Mouse (Mus musculus) embryonic facial prominence, embryonic 10.5 days (tissue): ENCODE data around the gene Cadps. TPM values are rescaled to one million over a fixed set of nuclear protein-coding genes. Genes with fewer than 3 reads are reported as not detected.

Experiments used
- DNase-seq: peaks from one replicate; pipeline ENCODE4 v3.0.0-alpha.2; 2017; ENCODE audit warnings: low spot score
- H3K27ac ChIP-seq: fragments of 300-500 bp; sonication (generic); replicated peaks from 2 replicates; pipeline ENCODE4 v1.5.1; 2016; ENCODE audit warnings: mild to moderate bottlenecking
- H3K27me3 ChIP-seq: fragments of 300-500 bp; sonication (generic); replicated peaks from 2 replicates; pipeline ENCODE4 v1.6.1; 2016; ENCODE audit warnings: low read depth, mild to moderate bottlenecking; ENCODE audit not compliant: poor library complexity, severe bottlenecking
- H3K36me3 ChIP-seq: fragments of 300-500 bp; sonication (generic); replicated peaks from 2 replicates; pipeline ENCODE4 v1.6.1; 2016; ENCODE audit warnings: mild to moderate bottlenecking, moderate library complexity
- H3K4me1 ChIP-seq: fragments of 300-500 bp; sonication (generic); 2 replicates; pipeline ENCODE4 v1.6.1; 2016
- H3K4me3 ChIP-seq: fragments of 300-500 bp; sonication (generic); 2 replicates; pipeline ENCODE4 v1.5.1; 2016; ENCODE audit warnings: mild to moderate bottlenecking, moderate library complexity
- H3K9me3 ChIP-seq: fragments of 300-500 bp; sonication (generic); 2 replicates; pipeline ENCODE4 v1.6.1; 2016; ENCODE audit warnings: mild to moderate bottlenecking
- WGBS: fragments of 180-500 bp; shearing (Covaris S2); methylation state at CpG from one replicate; pipeline ENCODE4 v1.1.7; 2016; 5-methylcytosine and 5-hydroxymethylcytosine counted together
- polyA plus RNA-seq: library from polyadenylated mRNA; unstranded; fragments of >200 nt; fragmentation: Nextera tagmentation; extraction: Ambion mirVana; gene quantifications from 2 replicates; pipeline ENCODE4 v1.2.1, GENCODE M21; 2016

The Cadps gene
- polyA plus RNA-seq, 1 experiment from 2014 or later = 2.6 TPM

GRCm38 (mm10) chr14:12529961-12530542 lies 292.8 kb downstream of the Cadps start:
- 12% methylated on average over 11 of the region's 11 CpGs for WGBS
- Histone ChIP-seq H3K4me3 (no peak overlapping the region), H3K9me3 (no peaks in the 10 kb centered on the region), H3K36me3 (no peaks in the 10 kb centered on the region), H3K27me3 (peaks cover 20% of the 10 kb centered on the region), H3K4me1 (no peaks in the 10 kb centered on the region), H3K27ac (no peak overlapping the region)
- peak; percentile 77 for DNase-seq

GRCm38 (mm10) chr14:12527296-12527695 lies 295.6 kb downstream of the Cadps start:
- no peaks in the 10 kb centered on the region for H3K36me3 ChIP-seq
- DNase-seq = no peak
- no peak overlapping the region for H3K27ac ChIP-seq
- WGBS = 83% methylated on average over 5 of the region's 5 CpGs
- no peaks in the 10 kb centered on the region for H3K9me3 ChIP-seq
- H3K4me1 ChIP-seq = no peaks in the 10 kb centered on the region
- peaks cover 20% of the 10 kb centered on the region for H3K27me3 ChIP-seq
- H3K4me3 ChIP-seq = no peak overlapping the region

- Histone ChIP-seq H3K4me1 (no peaks in the 10 kb centered on the region), H3K4me3 (no peak overlapping the region), H3K27ac (no peak overlapping the region), H3K9me3 (no peaks in the 10 kb centered on the region), H3K27me3 (no peaks in the 10 kb centered on the region), H3K36me3 (no peaks in the 10 kb centered on the region)
- 87% methylated on average over 7 of the region's 7 CpGs for WGBS
- no peak for DNase-seq
These were observed 315.9 kb downstream of the Cadps start for GRCm38 (mm10) chr14:12507018-12507417.

GRCm38 (mm10) chr14:12504191-12504947 lies 318.5 kb downstream of the Cadps start:
- DNase-seq = no peak
- no peaks in the 10 kb centered on the region for H3K27me3 ChIP-seq
- no peaks in the 10 kb centered on the region for H3K36me3 ChIP-seq
- H3K27ac ChIP-seq = no peak overlapping the region
- no peaks in the 10 kb centered on the region for H3K9me3 ChIP-seq
- 86% methylated on average over 12 of the region's 12 CpGs for WGBS
- H3K4me3 ChIP-seq = no peak overlapping the region
- H3K4me1 ChIP-seq = no peaks in the 10 kb centered on the region

- 0 out of 2 replicates have a peak, but pooled peaks cover 4% of the 10 kb centered on the region for H3K4me1 ChIP-seq
- H3K27me3 ChIP-seq = 0 out of 2 replicates have a peak, but pooled peaks cover 7% of the 10 kb centered on the region
- no peaks in the 10 kb centered on the region for H3K9me3 ChIP-seq
- no peak for DNase-seq
- 86% methylated on average over 4 of the region's 4 CpGs for WGBS
- no peak overlapping the region for H3K27ac ChIP-seq
- H3K36me3 ChIP-seq = no peaks in the 10 kb centered on the region
- H3K4me3 ChIP-seq = no peak overlapping the region
These were observed 360.7 kb downstream of the Cadps start for GRCm38 (mm10) chr14:12462206-12462605.

GRCm38 (mm10) chr14:12459700-12460099 lies 363.2 kb downstream of the Cadps start:
- H3K4me3 ChIP-seq = no peak overlapping the region
- 54% methylated on average over 7 of the region's 7 CpGs for WGBS
- H3K9me3 ChIP-seq = no peaks in the 10 kb centered on the region
- H3K36me3 ChIP-seq = no peaks in the 10 kb centered on the region
- no peak for DNase-seq
- H3K27me3 ChIP-seq = 0 out of 2 replicates have a peak, but pooled peaks cover 7% of the 10 kb centered on the region
- H3K4me1 ChIP-seq = 0 out of 2 replicates have a peak, but pooled peaks cover 4% of the 10 kb centered on the region
- no peak overlapping the region for H3K27ac ChIP-seq

- Histone ChIP-seq H3K9me3 (no peaks in the 10 kb centered on the region), H3K27ac (no peak overlapping the region), H3K27me3 (0 out of 2 replicates have a peak, but pooled peaks cover 6% of the 10 kb centered on the region), H3K36me3 (no peaks in the 10 kb centered on the region), H3K4me1 (0 out of 2 replicates have a peak, but pooled peaks cover 4% of the 10 kb centered on the region), H3K4me3 (no peak overlapping the region)
- WGBS = 79% methylated on average over 8 of the region's 8 CpGs
- DNase-seq = no peak
These were observed 367.8 kb downstream of the Cadps start for GRCm38 (mm10) chr14:12455064-12455591.

- no peak overlapping the region for H3K27ac ChIP-seq
- 74% methylated on average over 3 of the region's 3 CpGs for WGBS
- no peaks in the 10 kb centered on the region for H3K27me3 ChIP-seq
- H3K36me3 ChIP-seq = no peaks in the 10 kb centered on the region
- H3K4me3 ChIP-seq = no peak overlapping the region
- H3K9me3 ChIP-seq = no peaks in the 10 kb centered on the region
- no peak for DNase-seq
- H3K4me1 ChIP-seq = no peaks in the 10 kb centered on the region
These were observed 372.1 kb downstream of the Cadps start for GRCm38 (mm10) chr14:12450807-12451206.

- Histone ChIP-seq H3K4me1 (no peaks in the 10 kb centered on the region), H3K4me3 (no peak overlapping the region), H3K27ac (no peak overlapping the region), H3K36me3 (no peaks in the 10 kb centered on the region), H3K9me3 (no peaks in the 10 kb centered on the region), H3K27me3 (no peaks in the 10 kb centered on the region)
- no peak for DNase-seq
- WGBS = 92% methylated on average over 6 of the region's 6 CpGs
These were observed 374.0 kb downstream of the Cadps start for GRCm38 (mm10) chr14:12448883-12449282.

- Histone ChIP-seq H3K9me3 (no peaks in the 10 kb centered on the region), H3K27me3 (no peaks in the 10 kb centered on the region), H3K4me3 (no peak overlapping the region), H3K36me3 (no peaks in the 10 kb centered on the region), H3K27ac (no peak overlapping the region), H3K4me1 (no peaks in the 10 kb centered on the region)
- WGBS = 69% methylated on average over 2 of the region's 2 CpGs
- DNase-seq = no peak
These were observed 381.9 kb downstream of the Cadps start for GRCm38 (mm10) chr14:12441019-12441418.

GRCm38 (mm10) chr14:12437976-12438375 lies 384.9 kb downstream of the Cadps start:
- WGBS = 84% methylated on average over 4 of the region's 4 CpGs
- no peak for DNase-seq
- Histone ChIP-seq H3K4me1 (no peaks in the 10 kb centered on the region), H3K4me3 (no peak overlapping the region), H3K36me3 (no peaks in the 10 kb centered on the region), H3K27me3 (no peaks in the 10 kb centered on the region), H3K27ac (no peak overlapping the region), H3K9me3 (no peaks in the 10 kb centered on the region)

GRCm38 (mm10) chr14:12437422-12437821 lies 385.5 kb downstream of the Cadps start:
- Histone ChIP-seq H3K27me3 (no peaks in the 10 kb centered on the region), H3K9me3 (no peaks in the 10 kb centered on the region), H3K36me3 (no peaks in the 10 kb centered on the region), H3K4me3 (no peak overlapping the region), H3K27ac (no peak overlapping the region), H3K4me1 (no peaks in the 10 kb centered on the region)
- WGBS = 88% methylated on average over 7 of the region's 7 CpGs
- DNase-seq = no peak

- Histone ChIP-seq H3K27me3 (no peaks in the 10 kb centered on the region), H3K36me3 (no peaks in the 10 kb centered on the region), H3K4me1 (no peaks in the 10 kb centered on the region), H3K9me3 (no peaks in the 10 kb centered on the region), H3K27ac (no peak overlapping the region), H3K4me3 (no peak overlapping the region)
- no peak for DNase-seq
- WGBS = 82% methylated on average over 14 of the region's 14 CpGs
These were observed 385.9 kb downstream of the Cadps start for GRCm38 (mm10) chr14:12436903-12437368.
